Mouse (Mus musculus): ENCODE data around the gene Cd72.

DNA sequence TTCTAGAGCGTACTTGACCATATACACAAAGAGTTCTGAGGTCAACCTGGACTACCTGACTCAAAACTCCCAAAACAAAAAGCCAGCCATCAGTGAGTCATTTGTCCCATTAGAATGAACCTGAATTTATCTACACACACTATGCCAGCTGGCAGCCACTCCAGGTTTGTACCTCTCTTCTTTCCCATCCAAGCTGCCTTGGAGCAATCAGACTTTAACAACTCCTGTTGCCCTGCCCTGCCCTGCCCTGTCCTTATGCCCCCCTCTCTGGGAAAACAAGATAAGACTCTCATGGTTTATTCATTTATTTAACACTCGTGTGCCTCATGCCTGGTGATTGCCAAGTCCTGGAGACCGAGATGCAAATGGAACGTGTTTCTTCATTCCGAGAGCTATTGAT lies 36.4 kb upstream of the Cd72 start:
- TF ChIP-seq CTCF (IDR thresholded peaks at IDR 0.05; ENCODE audit: low read depth, low read length) (no peak), POLR2A (IDR thresholded peaks at IDR 0.05; ENCODE audit: extremely low read depth, insufficient read depth, low read length) (no peak)

All from liver, adult 2 months (tissue).